Mouse (Mus musculus) midbrain, embryonic 11.5 days (tissue): ENCODE data around the gene Pten. TPM values are rescaled to one million over a fixed set of nuclear protein-coding genes. Genes with fewer than 3 reads are reported as not detected.
"Not testable (repeated sequence)": the region's sequence is repeated elsewhere in the genome, so short reads cannot be mapped to it uniquely, and the experiment has no call there.

Experiments
- ATAC-seq: fragments of 200-750 bp; cut with Nextera tagmentation; 2 replicates; pipeline ENCODE4 v1.8.0; 2017; ENCODE audit warnings: moderate TSS enrichment, moderate library complexity; ENCODE audit not compliant: low FRiP score
- DNase-seq: peaks from one replicate; pipeline ENCODE4 v3.0.0; 2015; ENCODE audit warnings: low spot score; ENCODE audit errors: missing footprints
- H3K27ac ChIP-seq: fragments of 300-500 bp; sonication (generic); 2 replicates; pipeline ENCODE4 v1.5.1; 2014; ENCODE audit warnings: low read depth, low read length
- H3K27me3 ChIP-seq: fragments of 300-500 bp; sonication (generic); 2 replicates; pipeline ENCODE4 v1.6.1; 2014; ENCODE audit warnings: mild to moderate bottlenecking, low read length, moderate library complexity, mixed read lengths; ENCODE audit not compliant: control insufficient read depth, insufficient read depth
- H3K36me3 ChIP-seq: fragments of 300-500 bp; sonication (generic); 2 replicates; pipeline ENCODE4 v1.6.1; 2014; ENCODE audit warnings: mild to moderate bottlenecking, low read length, moderate library complexity, mixed read lengths; ENCODE audit not compliant: control insufficient read depth, insufficient read depth
- H3K4me1 ChIP-seq: fragments of 300-500 bp; sonication (generic); 2 replicates; pipeline ENCODE4 v1.6.1; 2014; ENCODE audit warnings: low read length; ENCODE audit not compliant: control insufficient read depth, insufficient read depth
- H3K4me2 ChIP-seq: fragments of 300-500 bp; sonication (generic); 2 replicates; pipeline ENCODE4 v1.6.1; 2014; ENCODE audit warnings: mild to moderate bottlenecking, moderate library complexity
- H3K4me3 ChIP-seq: fragments of 300-500 bp; sonication (generic); 2 replicates; pipeline ENCODE4 v1.5.1; 2014; ENCODE audit warnings: low read depth, low read length
- H3K9ac ChIP-seq: fragments of 300-500 bp; sonication (generic); 2 replicates; pipeline ENCODE4 v1.6.1; 2014; ENCODE audit warnings: low read length
- H3K9me3 ChIP-seq: fragments of 300-500 bp; sonication (generic); 2 replicates; pipeline ENCODE4 v1.6.1; 2016; ENCODE audit warnings: low read length; ENCODE audit not compliant: control insufficient read depth
- WGBS: fragments of 180-500 bp; shearing (Covaris S2); extraction: QIAGEN DNeasy Blood & Tissue Kit; methylation state at CpG from one replicate; pipeline ENCODE4 v1.1.7; 2014; 5-methylcytosine and 5-hydroxymethylcytosine counted together
- polyA plus RNA-seq: library from polyadenylated mRNA; unstranded; fragments of >200 nt; fragmentation: Nextera tagmentation; extraction: Ambion mirVana; gene quantifications from 2 replicates; pipeline ENCODE4 v1.2.1, GENCODE M21; 2014

Pten gene
- polyA plus RNA-seq, 1 experiment from 2014 or later, result 9.4 TPM

DNA sequence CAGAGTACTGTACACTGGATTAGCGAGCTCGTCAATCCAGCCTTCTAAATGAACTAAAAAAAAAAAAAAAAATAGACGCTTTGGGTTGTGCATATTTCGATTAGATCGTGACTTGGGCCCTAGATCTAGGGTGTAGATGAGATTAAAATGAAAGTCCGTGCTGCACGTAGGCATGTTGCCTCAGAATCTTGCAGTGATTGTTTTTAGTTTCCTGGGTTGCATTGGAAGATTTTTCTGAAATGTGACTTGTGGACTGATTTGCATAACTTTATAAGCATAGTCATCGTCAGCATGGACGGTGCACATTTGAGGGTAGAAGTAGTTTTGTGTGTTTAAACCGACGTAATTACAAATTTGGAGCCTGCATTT is 1.5 kb downstream of the Pten start:
- WGBS, result under 1% methylated on average over 11 of the region's 11 CpGs
- Histone ChIP-seq H3K4me2 (peak overlapping the region; percentile 71), H3K4me1 (peaks cover 23% of the 10 kb centered on the region), H3K9me3 (no peaks in the 10 kb centered on the region), H3K27ac (no peak overlapping the region; the same call in 1 of the 2 replicates), H3K9ac (peak overlapping the region; percentile 97), H3K36me3 (no peaks in the 10 kb centered on the region), H3K27me3 (no peaks in the 10 kb centered on the region), H3K4me3 (peak overlapping the region; percentile 97)
- ATAC-seq, result no peak
- DNase-seq, result no peak

DNA sequence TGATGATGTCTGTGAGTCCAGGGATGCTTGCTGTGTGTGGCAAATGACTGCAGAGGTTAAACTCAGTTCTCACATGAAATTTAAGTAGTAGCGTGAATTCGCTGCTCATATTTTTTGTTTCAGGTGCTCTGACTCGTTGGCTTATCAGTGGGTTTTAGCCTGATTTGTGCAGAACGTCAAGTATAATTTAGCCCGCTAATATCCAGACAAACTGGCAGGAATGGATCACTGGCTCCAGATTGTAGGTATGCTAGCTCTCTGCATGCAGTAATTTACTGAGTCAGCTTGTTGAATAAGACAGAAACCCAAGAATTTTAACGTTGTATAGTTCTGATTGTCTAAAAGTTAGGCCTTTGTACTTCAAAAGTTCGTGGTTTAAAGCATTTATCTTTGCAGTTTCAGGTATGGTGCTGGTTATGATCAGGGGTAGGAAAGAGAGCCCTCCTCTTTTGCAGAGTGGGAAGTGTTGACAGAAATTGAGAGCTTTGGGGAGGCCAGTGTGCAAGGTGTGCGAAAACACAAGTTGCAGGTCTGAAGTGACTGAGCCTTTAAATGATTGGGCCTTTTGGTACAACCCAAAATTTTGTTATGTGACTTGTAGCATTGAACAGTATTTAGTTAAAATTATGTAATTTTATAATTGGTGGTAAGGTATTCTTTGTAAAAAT is 2.2 kb downstream of the Pten start:
- peak overlapping the region; percentile 53 for H3K9ac ChIP-seq
- peak overlapping the region; percentile 71 for H3K4me2 ChIP-seq
- ATAC-seq, result no peak
- H3K27ac ChIP-seq, result no peak overlapping the region
- no peaks in the 10 kb centered on the region for H3K9me3 ChIP-seq
- under 1% methylated on average over 8 of the region's 8 CpGs for WGBS
- H3K4me1 ChIP-seq, result peaks cover 20% of the 10 kb centered on the region
- peak overlapping the region; percentile 97 for H3K4me3 ChIP-seq
- peak; percentile 91 for DNase-seq
- H3K36me3 ChIP-seq, result no peaks in the 10 kb centered on the region
- H3K27me3 ChIP-seq, result no peaks in the 10 kb centered on the region

DNA sequence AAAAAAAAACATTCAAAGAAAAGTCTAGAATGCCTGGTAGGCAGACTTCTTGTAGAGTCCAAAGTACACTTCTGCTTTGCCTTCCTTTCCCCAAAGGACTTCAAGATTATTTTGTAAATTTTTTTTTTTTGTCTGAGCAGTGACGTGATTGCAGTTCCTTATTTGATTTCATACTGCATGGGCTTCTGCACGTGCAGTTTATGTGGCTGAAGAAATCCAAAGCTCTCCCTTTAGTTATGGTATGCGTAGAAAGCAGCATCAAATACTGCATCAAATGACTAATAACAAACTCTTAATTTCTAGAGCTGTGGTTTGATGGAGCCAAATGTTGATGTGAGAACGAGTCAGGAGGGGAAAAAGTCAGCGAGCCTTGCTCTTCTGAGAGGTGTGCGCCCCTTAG is 3.2 kb downstream of the Pten start:
- Histone ChIP-seq H3K27ac (no peak overlapping the region), H3K36me3 (no peaks in the 10 kb centered on the region), H3K27me3 (no peaks in the 10 kb centered on the region), H3K9me3 (no peaks in the 10 kb centered on the region), H3K4me2 (peak overlapping the region; percentile 71), H3K9ac (peak overlapping the region; percentile 30; the same call in 1 of the 2 replicates), H3K4me1 (peaks cover 10% of the 10 kb centered on the region), H3K4me3 (peak overlapping the region; percentile 24)
- WGBS, result 32% methylated on average over 6 of the region's 6 CpGs
- DNase-seq (peak; percentile 88), ATAC-seq (no peak)

DNA sequence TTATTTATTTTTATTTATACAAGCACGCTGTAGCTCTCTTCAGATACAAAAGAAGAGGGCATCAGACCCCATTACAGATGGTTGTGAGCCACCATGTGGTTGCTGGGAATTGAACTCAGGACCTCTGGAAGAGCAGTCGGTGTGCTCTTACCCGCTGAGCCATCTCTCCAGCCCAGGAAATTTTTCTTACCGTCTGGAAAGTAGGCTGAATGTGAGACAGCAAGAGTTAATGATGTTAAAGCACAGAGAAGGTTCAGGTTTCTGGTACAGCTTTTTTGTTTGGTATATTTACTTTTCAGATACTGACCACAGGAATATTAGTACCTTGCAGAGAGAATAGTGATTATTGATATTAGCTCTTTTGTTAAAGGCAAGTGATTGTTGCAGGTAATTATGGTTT is 3.9 kb downstream of the Pten start:
- ATAC-seq, result no peak
- no peaks in the 10 kb centered on the region for H3K27me3 ChIP-seq
- H3K36me3 ChIP-seq, result no peaks in the 10 kb centered on the region
- peak overlapping the region; percentile 19; the same call in 1 of the 2 replicates for H3K4me2 ChIP-seq
- no peak overlapping the region for H3K9ac ChIP-seq
- H3K4me3 ChIP-seq, result no peak overlapping the region
- 67% methylated on average over 4 of the region's 4 CpGs for WGBS
- DNase-seq, result no peak
- H3K9me3 ChIP-seq, result no peaks in the 10 kb centered on the region
- no peak overlapping the region for H3K27ac ChIP-seq
- peaks cover 7% of the 10 kb centered on the region for H3K4me1 ChIP-seq

DNA sequence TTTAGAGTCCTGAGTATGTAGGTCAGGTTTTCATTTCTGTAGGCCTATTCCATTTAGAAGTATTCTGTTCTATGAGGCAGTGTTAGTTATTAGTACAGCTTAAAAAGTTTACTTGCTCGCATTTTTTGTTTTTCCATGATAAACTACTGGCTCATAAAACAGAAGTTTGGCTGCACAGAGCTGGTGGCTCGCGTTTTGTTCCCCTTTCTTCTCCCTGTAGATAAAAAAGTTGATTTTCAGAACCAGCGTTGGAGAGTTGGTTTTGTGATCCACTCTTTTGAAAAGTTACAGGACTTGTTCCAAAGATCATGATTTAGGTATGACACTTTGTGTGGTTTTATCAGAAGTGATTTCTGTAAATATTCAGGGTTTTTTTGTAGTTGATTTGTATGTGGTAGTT is 5.2 kb downstream of the Pten start:
- no peak for ATAC-seq
- no peaks in the 10 kb centered on the region for H3K36me3 ChIP-seq

DNA sequence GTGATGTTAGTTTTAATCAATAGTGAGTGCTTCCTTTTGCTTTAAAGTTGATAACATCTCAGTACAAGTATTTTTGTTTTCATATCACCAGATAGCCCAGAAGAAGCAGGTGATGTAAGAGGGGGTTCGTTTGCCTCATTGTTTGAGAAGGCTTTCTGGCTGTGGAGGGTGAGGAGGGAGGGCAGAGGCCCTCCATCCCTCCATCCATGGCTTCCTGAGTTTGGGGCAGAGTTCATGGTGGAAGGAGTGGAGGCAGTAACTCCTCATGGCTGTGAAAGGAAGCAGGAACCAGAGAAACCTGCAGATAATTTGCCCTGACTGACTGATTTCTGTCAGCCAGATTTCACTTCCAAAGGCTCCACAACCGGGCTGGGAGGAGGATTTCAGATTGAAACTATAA is 21.1 kb downstream of the Pten start:
- Histone ChIP-seq H3K4me1 (no peaks in the 10 kb centered on the region), H3K9ac (no peak overlapping the region), H3K27ac (no peak overlapping the region), H3K4me3 (no peak overlapping the region), H3K9me3 (no peaks in the 10 kb centered on the region), H3K36me3 (no peaks in the 10 kb centered on the region), H3K27me3 (no peaks in the 10 kb centered on the region), H3K4me2 (no peak overlapping the region)
- ATAC-seq (no peak), DNase-seq (peak; percentile 51)
- WGBS, result 64% methylated on average over 2 of the region's 2 CpGs

More for the DNA sequence above, 5.2 kb downstream of the Pten start:
- Histone ChIP-seq H3K27ac (no peak overlapping the region), H3K4me1 (peaks cover 7% of the 10 kb centered on the region), H3K9ac (no peak overlapping the region), H3K9me3 (no peaks in the 10 kb centered on the region), H3K27me3 (no peaks in the 10 kb centered on the region), H3K4me2 (no peak overlapping the region), H3K4me3 (no peak overlapping the region)
- DNase-seq, result no peak
- WGBS, result 94% methylated on average over 4 of the region's 4 CpGs

DNA sequence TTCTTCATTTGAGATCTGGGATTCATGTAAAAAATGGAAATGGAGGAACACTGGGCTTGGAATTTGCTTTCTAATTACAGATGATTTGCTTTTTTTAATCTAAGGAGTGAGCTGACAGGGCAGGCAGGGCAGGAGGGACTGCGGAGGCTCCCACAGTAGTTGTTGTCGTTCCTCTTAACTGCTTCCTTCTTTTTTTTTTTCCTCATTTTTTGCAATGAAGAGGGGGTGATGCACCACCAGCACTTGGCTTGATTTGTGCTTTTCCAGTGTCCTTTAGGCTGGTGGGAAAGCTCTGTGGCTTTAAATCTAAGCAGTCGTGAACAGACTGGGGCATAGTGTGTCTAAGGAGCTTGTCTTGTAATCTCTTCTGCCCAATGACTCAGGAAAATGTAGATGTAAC is 21.8 kb downstream of the Pten start:
- H3K36me3 ChIP-seq, result no peaks in the 10 kb centered on the region
- ATAC-seq (no peak), DNase-seq (peak; percentile 62)
- 85% methylated on average over 3 of the region's 3 CpGs for WGBS
- no peaks in the 10 kb centered on the region for H3K27me3 ChIP-seq
- H3K4me2 ChIP-seq, result no peak overlapping the region
- H3K27ac ChIP-seq, result no peak overlapping the region
- no peaks in the 10 kb centered on the region for H3K4me1 ChIP-seq
- H3K9ac ChIP-seq, result no peak overlapping the region
- no peak overlapping the region for H3K4me3 ChIP-seq
- H3K9me3 ChIP-seq, result no peaks in the 10 kb centered on the region

DNA sequence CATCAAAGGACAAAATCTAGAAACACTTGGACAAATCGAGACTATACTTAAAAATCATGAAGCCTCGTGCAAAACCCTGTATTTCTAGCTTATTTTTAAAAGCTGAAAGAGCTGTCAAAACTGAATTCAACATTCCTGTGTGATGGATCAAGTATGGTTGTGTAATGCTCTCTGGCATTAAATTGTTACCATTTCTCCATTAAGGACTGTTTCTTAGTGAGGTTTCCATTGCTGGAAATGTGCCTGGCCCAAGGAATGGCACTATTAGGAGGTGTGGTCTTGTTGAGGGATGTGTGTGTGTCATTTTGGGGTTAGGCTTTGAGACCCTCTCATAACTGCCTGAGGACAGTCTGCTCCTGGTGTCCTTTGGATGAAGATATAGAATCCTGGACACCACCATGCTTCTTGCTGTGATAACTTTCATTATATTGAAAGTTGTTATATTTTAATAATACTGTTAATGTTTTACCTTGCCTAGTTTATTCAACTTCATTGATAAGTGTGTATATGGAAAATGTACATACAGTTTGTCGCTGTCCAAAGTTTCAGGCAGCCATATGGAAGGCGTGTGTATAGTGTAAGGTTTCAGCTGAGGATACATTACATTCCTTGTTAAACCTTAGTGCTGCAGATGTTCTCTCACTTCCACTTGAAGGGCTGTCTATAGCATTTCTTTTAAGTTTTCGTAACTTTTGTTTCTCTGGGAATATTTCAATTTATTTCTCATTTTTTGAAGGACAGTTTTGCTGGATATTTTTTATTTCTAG is 24.2 kb downstream of the Pten start:
- Histone ChIP-seq H3K27me3 (no peaks in the 10 kb centered on the region), H3K36me3 (no peaks in the 10 kb centered on the region), H3K9ac (no peak overlapping the region), H3K4me3 (no peak overlapping the region), H3K9me3 (no peaks in the 10 kb centered on the region), H3K4me1 (no peaks in the 10 kb centered on the region), H3K27ac (no peak overlapping the region), H3K4me2 (no peak overlapping the region)
- ATAC-seq (no peak), DNase-seq (peak; percentile 68)
- WGBS, result 92% methylated on average over 5 of the region's 5 CpGs

DNA sequence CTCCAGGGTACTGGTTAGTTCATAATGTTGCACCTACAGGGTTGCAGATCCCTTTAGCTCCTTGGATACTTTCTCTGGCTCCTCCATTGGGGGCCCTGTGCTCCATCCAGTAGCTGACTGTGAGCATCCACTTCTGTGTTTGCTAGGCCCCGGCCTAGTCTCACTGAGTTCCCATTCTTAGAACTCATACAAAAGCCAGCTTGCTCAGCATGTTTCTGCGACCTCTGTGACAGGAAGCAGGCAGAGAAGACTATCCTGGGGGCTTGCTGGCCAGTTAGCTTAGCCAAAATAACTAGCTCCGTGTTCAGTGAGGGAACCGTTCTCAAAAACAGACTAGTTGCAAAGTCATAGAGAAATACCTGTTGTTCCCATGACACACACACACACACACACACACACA is 30.1 kb downstream of the Pten start:
- ATAC-seq, H3K4me2 ChIP-seq, H3K4me1 ChIP-seq, H3K27ac ChIP-seq, H3K4me3 ChIP-seq, H3K27me3 ChIP-seq, H3K36me3 ChIP-seq, H3K9me3 ChIP-seq, H3K9ac ChIP-seq: not testable (repeated sequence)
- DNase-seq, result peak; percentile 75
- WGBS, result 49% methylated on average over 4 of the region's 4 CpGs
